Mouse (Mus musculus): ENCODE data around the gene Gm21704.
"Not testable (repeated sequence)": the region's sequence is repeated elsewhere in the genome, so short reads cannot be mapped to it uniquely, and the experiment has no call there.

Gm21704 gene

GRCm38 (mm10) chrY:3410067-3410466 is at the start of gene Gm21704, which contains the start of gene Gm21708:
TSS of gene Gm21704 (minus strand) at chrY:3410167.
TSS of gene Gm21708 (minus strand) at chrY:3410167.
- not testable (repeated sequence) for DNase-seq (ENCODE audit: extremely low read depth, low read depth, low spot score)

GRCm38 (mm10) chrY:3345229-3345628 is 64.7 kb downstream of the Gm21704 start, which contains the start of gene Gm21693:
TSS of gene Gm21693 (minus strand) at chrY:3345329.
- DNase-seq (ENCODE audit: extremely low read depth, low read depth, low spot score) = not testable (repeated sequence)

- DNase-seq (ENCODE audit: extremely low read depth, low read depth, low spot score) = not testable (repeated sequence)
These were observed 69.3 kb downstream of the Gm21704 start for GRCm38 (mm10) chrY:3340661-3341060.

All from fat pad, adult 2 months (tissue).